Mouse (Mus musculus): ENCODE data around the gene Psen2. TPM values are rescaled to one million over a fixed set of nuclear protein-coding genes. Genes with fewer than 3 reads are reported as not detected.

The Psen2 gene
- 8.6 and 11.2 TPM in 2 replicates for polyA plus RNA-seq (2014; fragmentation: Nextera tagmentation; extraction: Ambion mirVana)

DNA sequence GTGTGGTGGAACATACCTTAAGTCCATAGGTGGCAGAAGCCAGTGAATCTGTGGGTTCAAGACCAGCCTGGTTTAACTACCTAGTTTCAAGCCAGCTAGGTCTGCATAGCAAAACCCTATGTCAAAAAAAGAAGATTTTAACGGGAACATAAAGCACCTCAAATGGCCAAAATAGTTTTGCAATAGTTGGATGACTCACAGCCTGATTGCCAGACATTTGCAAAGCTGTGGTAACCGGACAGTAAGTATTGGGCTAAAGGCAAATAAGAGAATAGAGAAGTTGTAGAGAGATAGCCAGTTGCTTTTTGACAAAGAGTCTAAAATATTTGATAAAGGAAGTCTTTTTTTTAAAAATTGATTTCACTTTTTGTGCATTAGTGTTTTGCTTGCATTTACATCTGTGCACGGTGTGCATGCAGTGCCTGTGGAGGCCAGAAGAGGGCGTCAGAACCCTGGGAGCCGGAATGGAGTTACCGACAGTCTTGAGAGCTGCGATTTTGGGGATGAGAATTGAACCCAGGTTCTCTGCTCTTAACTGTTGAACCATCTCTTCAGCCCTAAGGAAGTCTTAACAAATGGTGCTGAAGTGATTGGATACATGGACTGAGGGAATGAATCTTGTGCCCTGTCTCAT lies at the start of gene Psen2:
Psen2 (minus strand) TSS at position 75 of the 634 bp plus-strand sequence.
- no peak within 1 kb of the TSS for H3K4me2 ChIP-seq (ENCODE audit: low read length)
- no peaks in the 10 kb centered on the region for H3K27me3 ChIP-seq (replicated peaks; ENCODE audit: control insufficient read depth, insufficient read depth, low read length)
- no peaks in the 10 kb centered on the region for H3K36me3 ChIP-seq (ENCODE audit: control insufficient read depth, insufficient read depth, low read length)
- DNase-seq (ENCODE audit: low spot score) (no peak), ATAC-seq (no peak)
- H3K4me3 ChIP-seq (ENCODE audit: low read depth, low read length) = no peak within 1 kb of the TSS
- no peaks in the 10 kb centered on the region for H3K4me1 ChIP-seq (ENCODE audit: control insufficient read depth, insufficient read depth, low read length)
- no peak within 1 kb of the TSS for H3K9ac ChIP-seq (ENCODE audit: low read length)
- no peaks in the 10 kb centered on the region for H3K9me3 ChIP-seq (replicated peaks; ENCODE audit: control insufficient read depth, low read length)
- no peak within 1 kb of the TSS for H3K27ac ChIP-seq (ENCODE audit: low read depth, low read length)
- WGBS = 19% methylated on average over 7 of the region's 7 CpGs

GRCm38 (mm10) chr1:180312792-180313311 lies 49.6 kb upstream of the Psen2 start:
- Histone ChIP-seq H3K4me2 (ENCODE audit: low read length) (peak overlapping the region; percentile 58), H3K27me3 (replicated peaks; ENCODE audit: control insufficient read depth, insufficient read depth, low read length) (no peaks in the 10 kb centered on the region), H3K27ac (ENCODE audit: low read depth, low read length) (peak overlapping the region; percentile 52; the same call in 1 of the 2 replicates), H3K9me3 (replicated peaks; ENCODE audit: control insufficient read depth, low read length) (no peaks in the 10 kb centered on the region), H3K4me3 (ENCODE audit: low read depth, low read length) (no peak overlapping the region; the same call in 1 of the 2 replicates), H3K36me3 (ENCODE audit: control insufficient read depth, insufficient read depth, low read length) (no peaks in the 10 kb centered on the region), H3K9ac (ENCODE audit: low read length) (peak overlapping the region; percentile 13; the same call in 1 of the 2 replicates), H3K4me1 (ENCODE audit: control insufficient read depth, insufficient read depth, low read length) (peaks cover 20% of the 10 kb centered on the region)
- ATAC-seq = peak; percentile 76
- peak; percentile 77 for DNase-seq (ENCODE audit: low spot score)
- 18% methylated on average over 6 of the region's 6 CpGs for WGBS

DNA sequence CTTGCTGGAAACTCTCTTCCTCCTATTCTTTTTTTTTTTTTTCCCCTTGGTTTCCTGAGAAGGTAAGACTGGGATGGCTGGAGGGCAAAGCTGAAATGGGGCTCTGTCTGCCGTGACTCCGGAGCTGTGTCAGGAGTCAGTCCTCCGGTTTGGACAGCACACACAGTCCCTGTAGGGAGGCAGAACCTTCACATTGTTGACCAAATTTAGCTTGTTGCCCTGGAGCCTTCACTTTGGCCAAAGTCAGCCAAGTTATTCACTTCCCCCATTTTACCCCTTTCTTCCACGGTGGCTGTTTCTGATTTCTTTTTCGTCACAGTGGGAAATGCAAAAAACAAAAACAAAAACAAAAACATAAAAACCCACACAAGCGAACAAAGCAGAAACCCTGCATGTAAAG lies 49.0 kb upstream of the Psen2 start:
- H3K4me3 ChIP-seq (ENCODE audit: low read depth, low read length) = no peak overlapping the region
- H3K27me3 ChIP-seq (replicated peaks; ENCODE audit: control insufficient read depth, insufficient read depth, low read length) = no peaks in the 10 kb centered on the region
- no peaks in the 10 kb centered on the region for H3K9me3 ChIP-seq (replicated peaks; ENCODE audit: control insufficient read depth, low read length)
- H3K4me2 ChIP-seq (ENCODE audit: low read length) = no peak overlapping the region
- DNase-seq (ENCODE audit: low spot score) = no peak
- H3K36me3 ChIP-seq (ENCODE audit: control insufficient read depth, insufficient read depth, low read length) = no peaks in the 10 kb centered on the region
- no peak overlapping the region for H3K9ac ChIP-seq (ENCODE audit: low read length)
- 65% methylated on average over 6 of the region's 6 CpGs for WGBS
- ATAC-seq = no peak
- H3K4me1 ChIP-seq (ENCODE audit: control insufficient read depth, insufficient read depth, low read length) = peaks cover 20% of the 10 kb centered on the region
- H3K27ac ChIP-seq (ENCODE audit: low read depth, low read length) = 0 out of 2 replicates have a peak overlapping the region, but pooled peaks have one; percentile 9

GRCm38 (mm10) chr1:180308897-180309296 lies 45.7 kb upstream of the Psen2 start:
- H3K4me2 ChIP-seq (ENCODE audit: low read length) = no peak overlapping the region
- no peaks in the 10 kb centered on the region for H3K36me3 ChIP-seq (ENCODE audit: control insufficient read depth, insufficient read depth, low read length)
- WGBS = 83% methylated on average over 4 of the region's 4 CpGs
- H3K4me3 ChIP-seq (ENCODE audit: low read depth, low read length) = no peak overlapping the region
- no peaks in the 10 kb centered on the region for H3K27me3 ChIP-seq (replicated peaks; ENCODE audit: control insufficient read depth, insufficient read depth, low read length)
- no peaks in the 10 kb centered on the region for H3K9me3 ChIP-seq (replicated peaks; ENCODE audit: control insufficient read depth, low read length)
- H3K27ac ChIP-seq (ENCODE audit: low read depth, low read length) = no peak overlapping the region
- no peak overlapping the region for H3K9ac ChIP-seq (ENCODE audit: low read length)
- no peak for ATAC-seq
- DNase-seq (ENCODE audit: low spot score) = no peak
- peaks cover 18% of the 10 kb centered on the region for H3K4me1 ChIP-seq (ENCODE audit: control insufficient read depth, insufficient read depth, low read length)

DNA sequence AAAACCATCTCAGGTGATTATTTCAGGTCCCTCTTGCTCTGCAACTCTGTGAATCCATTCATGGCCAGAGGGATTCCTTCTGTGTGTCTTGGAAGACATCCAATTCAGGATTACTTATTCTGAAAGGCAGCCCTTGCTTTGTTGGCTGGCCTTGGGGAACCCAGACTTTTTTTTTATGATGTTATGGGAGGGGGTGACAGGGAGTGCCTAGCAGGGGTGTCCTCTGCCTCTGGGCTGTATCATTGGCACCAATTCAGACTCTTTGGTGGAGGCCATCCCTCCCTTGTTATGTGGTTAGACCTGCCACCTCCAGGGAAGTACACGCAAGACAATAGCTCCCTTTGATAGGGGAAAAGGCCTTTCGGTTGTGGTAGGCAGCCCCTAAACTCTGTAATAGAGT lies 44.4 kb upstream of the Psen2 start:
- 48% methylated on average over 2 of the region's 2 CpGs for WGBS

DNA sequence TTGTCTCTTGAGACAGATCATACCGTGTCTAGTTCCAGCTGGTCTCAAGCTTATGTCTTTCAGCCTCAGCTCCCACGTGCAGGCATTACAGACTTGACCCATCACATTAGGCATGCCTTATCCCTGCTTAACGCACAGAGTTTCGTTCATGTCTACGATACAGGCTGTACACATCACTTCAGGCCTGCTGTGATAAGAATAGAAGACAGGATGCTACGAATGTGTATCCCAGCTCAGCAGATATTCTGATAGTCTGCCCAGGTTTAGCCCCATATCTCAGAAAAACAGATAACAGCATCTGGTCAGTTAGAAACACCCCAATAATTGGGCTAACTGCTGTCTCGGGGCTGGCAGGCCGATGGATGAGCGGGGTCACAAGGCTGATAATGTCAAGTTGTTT lies 43.7 kb upstream of the Psen2 start:
- H3K9me3 ChIP-seq (replicated peaks; ENCODE audit: control insufficient read depth, low read length) = no peaks in the 10 kb centered on the region
- H3K4me1 ChIP-seq (ENCODE audit: control insufficient read depth, insufficient read depth, low read length) = no peaks in the 10 kb centered on the region
- DNase-seq (ENCODE audit: low spot score) (no peak), ATAC-seq (no peak)
- H3K27ac ChIP-seq (ENCODE audit: low read depth, low read length) = no peak overlapping the region
- no peak overlapping the region for H3K9ac ChIP-seq (ENCODE audit: low read length)
- H3K4me3 ChIP-seq (ENCODE audit: low read depth, low read length) = no peak overlapping the region
- no peaks in the 10 kb centered on the region for H3K36me3 ChIP-seq (ENCODE audit: control insufficient read depth, insufficient read depth, low read length)
- no peak overlapping the region for H3K4me2 ChIP-seq (ENCODE audit: low read length)
- H3K27me3 ChIP-seq (replicated peaks; ENCODE audit: control insufficient read depth, insufficient read depth, low read length) = no peaks in the 10 kb centered on the region
- WGBS = 91% methylated on average over 9 of the region's 9 CpGs

More for the DNA sequence above, 44.4 kb upstream of the Psen2 start:
- H3K36me3 ChIP-seq (ENCODE audit: control insufficient read depth, insufficient read depth, low read length) = no peaks in the 10 kb centered on the region
- no peaks in the 10 kb centered on the region for H3K27me3 ChIP-seq (replicated peaks; ENCODE audit: control insufficient read depth, insufficient read depth, low read length)
- DNase-seq (ENCODE audit: low spot score) (no peak), ATAC-seq (no peak)
- H3K4me1 ChIP-seq (ENCODE audit: control insufficient read depth, insufficient read depth, low read length) = peaks cover 5% of the 10 kb centered on the region
- no peak overlapping the region for H3K4me3 ChIP-seq (ENCODE audit: low read depth, low read length)
- H3K4me2 ChIP-seq (ENCODE audit: low read length) = no peak overlapping the region
- no peaks in the 10 kb centered on the region for H3K9me3 ChIP-seq (replicated peaks; ENCODE audit: control insufficient read depth, low read length)
- no peak overlapping the region for H3K9ac ChIP-seq (ENCODE audit: low read length)
- H3K27ac ChIP-seq (ENCODE audit: low read depth, low read length) = no peak overlapping the region

- H3K4me1 ChIP-seq (ENCODE audit: control insufficient read depth, insufficient read depth, low read length) = no peaks in the 10 kb centered on the region
- H3K9ac ChIP-seq (ENCODE audit: low read length) = no peak overlapping the region
- DNase-seq (ENCODE audit: low spot score) = no peak
- H3K36me3 ChIP-seq (ENCODE audit: control insufficient read depth, insufficient read depth, low read length) = no peaks in the 10 kb centered on the region
- H3K9me3 ChIP-seq (replicated peaks; ENCODE audit: control insufficient read depth, low read length) = no peaks in the 10 kb centered on the region
- WGBS = 54% methylated on average over 5 of the region's 5 CpGs
- no peaks in the 10 kb centered on the region for H3K27me3 ChIP-seq (replicated peaks; ENCODE audit: control insufficient read depth, insufficient read depth, low read length)
- no peak overlapping the region for H3K4me3 ChIP-seq (ENCODE audit: low read depth, low read length)
- no peak overlapping the region for H3K27ac ChIP-seq (ENCODE audit: low read depth, low read length)
- ATAC-seq = no peak
- no peak overlapping the region for H3K4me2 ChIP-seq (ENCODE audit: low read length)
Measured at GRCm38 (mm10) chr1:180303600-180303999, 40.4 kb upstream of the Psen2 start.

GRCm38 (mm10) chr1:180302253-180303120 lies 39.2 kb upstream of the Psen2 start:
- Histone ChIP-seq H3K9me3 (replicated peaks; ENCODE audit: control insufficient read depth, low read length) (no peaks in the 10 kb centered on the region), H3K36me3 (ENCODE audit: control insufficient read depth, insufficient read depth, low read length) (no peaks in the 10 kb centered on the region), H3K27ac (ENCODE audit: low read depth, low read length) (no peak overlapping the region), H3K9ac (ENCODE audit: low read length) (no peak overlapping the region), H3K4me1 (ENCODE audit: control insufficient read depth, insufficient read depth, low read length) (no peaks in the 10 kb centered on the region), H3K27me3 (replicated peaks; ENCODE audit: control insufficient read depth, insufficient read depth, low read length) (no peaks in the 10 kb centered on the region), H3K4me2 (ENCODE audit: low read length) (no peak overlapping the region), H3K4me3 (ENCODE audit: low read depth, low read length) (no peak overlapping the region)
- no peak for ATAC-seq
- no peak for DNase-seq (ENCODE audit: low spot score)
- WGBS = 73% methylated on average over 12 of the region's 12 CpGs
